Mouse (Mus musculus): ENCODE data around the gene C530008M17Rik.

Gene C530008M17Rik

DNA sequence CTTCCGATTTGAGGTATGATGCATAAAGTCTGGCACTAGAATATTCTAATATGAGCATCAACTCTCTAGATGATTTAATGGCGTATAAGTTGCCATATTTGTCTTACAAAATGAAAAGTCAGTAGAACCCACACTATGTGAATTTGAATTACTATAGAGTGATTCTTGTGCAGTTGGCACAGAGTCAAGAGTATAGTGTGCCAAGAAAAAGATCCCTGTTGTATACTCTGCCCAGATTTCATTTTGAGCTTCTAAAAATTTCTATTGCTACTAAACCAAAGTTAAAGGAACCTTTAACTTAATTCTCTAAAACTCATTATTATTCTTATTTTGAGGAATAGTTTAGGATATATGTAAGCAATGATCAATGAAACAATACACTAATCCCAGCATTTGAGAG is at the start of gene C530008M17Rik:
Gene C530008M17Rik (plus strand): TSS at position 301 of the 400 bp plus-strand sequence.
- no peak for DNase-seq (ENCODE audit: low spot score)

DNA sequence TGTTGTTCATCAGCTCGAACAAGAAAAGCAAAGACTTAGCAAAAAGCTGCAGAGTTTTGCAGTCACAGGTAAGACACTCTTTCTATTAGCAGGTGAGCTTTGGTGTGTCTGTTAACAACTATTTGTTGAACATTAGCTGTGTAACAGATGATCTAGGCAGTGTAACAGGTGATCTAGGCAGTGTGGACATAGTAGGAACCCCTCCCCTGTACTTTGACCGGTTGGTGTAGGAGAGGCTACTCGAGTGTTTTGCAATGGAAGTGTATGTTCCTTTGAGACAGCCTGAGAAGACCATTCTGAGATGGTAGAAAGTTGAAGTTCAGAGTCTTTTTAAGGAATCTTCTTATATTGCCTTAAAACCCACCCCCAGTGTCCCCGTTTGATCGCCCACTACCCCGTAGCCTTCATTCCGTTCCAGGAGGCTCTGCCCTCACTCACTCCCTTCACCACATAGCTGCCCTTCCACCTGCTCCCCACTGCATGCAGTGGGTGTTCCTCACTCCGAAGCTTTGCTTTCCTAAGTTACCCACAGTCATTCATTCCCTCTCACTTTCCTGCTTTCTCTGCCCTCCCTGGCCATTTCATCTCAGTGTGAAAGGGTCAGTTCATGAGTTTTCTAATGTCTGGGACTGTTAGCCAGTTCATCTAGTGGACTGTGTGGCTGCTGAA is 46.5 kb upstream of the C530008M17Rik start:
- no peak for DNase-seq (ENCODE audit: low spot score)

DNA sequence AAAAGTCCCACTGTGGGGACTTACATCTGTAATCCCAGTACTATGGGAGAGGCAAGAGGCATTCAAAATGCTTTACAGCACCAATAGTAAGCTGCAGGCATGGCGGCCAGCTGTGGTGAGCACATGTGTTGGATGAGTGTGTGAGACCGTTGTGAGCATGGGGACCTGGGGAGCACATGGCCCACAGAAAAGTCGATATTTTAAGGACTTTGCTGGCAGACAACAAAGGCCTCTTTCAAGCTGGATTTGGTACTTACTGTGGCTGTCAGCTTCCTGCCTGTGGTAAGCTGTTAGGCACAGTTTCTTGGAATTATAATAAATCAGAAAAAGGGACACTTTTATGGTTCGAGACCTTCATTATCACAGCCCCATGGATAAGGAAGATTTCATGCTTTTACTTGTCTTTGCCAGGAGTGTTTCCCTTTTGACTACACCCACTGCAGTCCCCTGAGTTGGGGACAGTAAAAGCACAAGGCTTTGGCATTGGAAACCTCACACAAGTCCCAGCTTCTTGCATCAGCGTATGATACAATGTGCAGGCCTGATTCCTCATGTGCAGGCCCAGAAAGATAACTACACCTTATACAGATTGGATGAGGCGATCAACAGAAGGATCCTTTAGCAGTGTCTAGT is 43.3 kb upstream of the C530008M17Rik start:
- no peak for DNase-seq (ENCODE audit: low spot score)

DNA sequence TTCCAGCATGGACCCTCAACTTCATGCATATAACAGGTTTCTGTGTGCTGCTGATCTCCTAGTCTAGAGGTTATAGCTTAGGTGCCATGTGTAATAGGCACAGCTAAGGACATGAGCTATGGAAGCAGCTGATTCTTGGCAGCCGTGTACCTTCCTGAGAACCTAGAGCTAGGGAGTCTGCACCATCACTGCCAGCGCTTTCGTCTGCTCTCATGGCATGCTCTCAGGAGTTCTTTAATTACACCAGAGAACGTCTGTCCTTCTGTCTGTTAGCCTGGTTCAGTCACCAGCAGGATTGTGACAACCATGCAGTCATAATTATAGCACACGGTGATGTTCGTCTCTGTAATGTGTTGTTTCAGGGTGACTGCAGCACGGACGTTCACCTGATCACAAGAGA is 41.0 kb upstream of the C530008M17Rik start:
- no peak for DNase-seq (ENCODE audit: low spot score)

DNA sequence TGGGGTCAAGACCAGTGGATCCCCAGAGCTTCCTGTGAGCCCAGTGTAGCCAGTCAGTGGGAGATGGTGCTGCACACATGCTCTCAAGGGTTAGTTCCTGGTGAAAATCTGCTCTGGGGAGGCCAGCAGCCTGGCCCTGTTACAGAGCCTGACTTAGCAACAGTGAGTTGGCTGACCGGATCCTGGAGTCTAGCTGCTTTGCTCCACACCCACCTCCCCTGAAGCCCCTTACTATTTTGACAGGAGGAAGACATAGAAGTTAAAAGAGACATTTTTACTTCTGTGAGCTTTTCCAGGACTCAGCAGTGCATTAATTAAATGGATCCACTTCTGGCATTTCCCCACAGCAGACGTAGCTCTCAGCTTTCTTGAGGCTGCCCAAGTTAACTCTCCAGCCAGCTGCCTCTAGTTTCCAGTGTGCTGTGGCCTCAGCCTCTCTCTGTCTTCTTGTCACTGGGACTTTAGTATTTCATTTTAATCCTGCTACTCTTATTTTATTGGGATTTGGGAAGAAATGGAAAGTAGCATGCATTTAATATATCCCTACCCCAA is 40.0 kb upstream of the C530008M17Rik start:
- no peak for DNase-seq (ENCODE audit: low spot score)

DNA sequence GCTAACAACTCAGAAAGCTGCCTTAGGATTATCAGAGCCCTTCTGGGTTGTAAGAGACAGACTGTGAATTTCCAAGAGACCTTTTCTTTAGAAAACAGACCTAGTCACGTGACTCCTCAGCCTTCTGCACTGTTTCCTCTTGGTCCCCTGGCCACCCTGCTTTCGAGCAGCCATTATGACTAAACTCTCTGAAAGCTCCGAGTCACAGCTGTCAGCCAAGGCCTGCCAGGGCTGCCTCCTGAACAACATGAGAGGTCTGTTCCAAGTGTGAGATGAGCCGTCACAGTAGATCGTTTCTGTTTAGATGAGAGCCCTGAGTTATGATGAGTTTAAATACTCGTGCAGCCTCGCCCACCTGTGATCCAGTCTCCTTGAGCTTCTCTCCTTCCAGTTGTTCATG is 37.6 kb upstream of the C530008M17Rik start:
- DNase-seq (ENCODE audit: low spot score) = no peak

DNA sequence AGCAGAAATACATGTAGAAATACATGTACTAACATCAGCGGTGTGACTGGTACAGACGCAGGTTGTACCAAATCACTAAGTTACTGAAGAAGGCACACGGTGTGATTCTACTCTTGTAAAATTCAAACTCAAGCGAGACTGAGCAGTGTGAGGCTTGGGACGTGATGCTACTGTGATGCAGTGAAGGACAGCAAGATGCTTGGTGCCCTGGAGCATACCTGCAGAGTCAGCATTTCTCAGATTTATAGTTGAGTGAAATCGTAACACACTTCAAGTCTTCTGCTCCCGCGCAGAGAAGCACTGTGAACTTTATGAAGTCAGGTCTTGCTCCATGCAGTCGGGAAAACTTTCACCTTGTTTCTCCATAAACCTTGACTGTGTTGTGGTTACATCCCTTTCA is 32.6 kb upstream of the C530008M17Rik start:
- DNase-seq (ENCODE audit: low spot score) = no peak

DNA sequence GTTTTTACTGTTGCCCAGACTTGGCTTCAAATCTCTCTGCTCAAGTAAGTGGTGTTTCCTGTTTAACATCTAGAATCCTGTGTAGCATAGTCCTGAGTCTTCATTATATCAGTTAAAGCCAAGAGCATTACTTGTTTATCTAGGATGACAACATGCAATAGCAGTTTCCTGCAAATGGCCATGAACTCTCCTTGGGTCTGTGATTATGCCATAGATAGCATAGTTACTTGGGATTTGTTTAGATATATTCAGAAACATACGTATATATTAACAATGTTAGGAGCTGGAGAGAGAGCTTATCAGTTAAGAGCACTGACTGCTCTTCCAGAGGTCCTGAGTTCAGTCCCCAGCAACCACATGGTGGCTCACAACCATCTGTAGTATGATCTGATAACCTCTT is 28.5 kb upstream of the C530008M17Rik start:
- no peak for DNase-seq (ENCODE audit: low spot score)

DNA sequence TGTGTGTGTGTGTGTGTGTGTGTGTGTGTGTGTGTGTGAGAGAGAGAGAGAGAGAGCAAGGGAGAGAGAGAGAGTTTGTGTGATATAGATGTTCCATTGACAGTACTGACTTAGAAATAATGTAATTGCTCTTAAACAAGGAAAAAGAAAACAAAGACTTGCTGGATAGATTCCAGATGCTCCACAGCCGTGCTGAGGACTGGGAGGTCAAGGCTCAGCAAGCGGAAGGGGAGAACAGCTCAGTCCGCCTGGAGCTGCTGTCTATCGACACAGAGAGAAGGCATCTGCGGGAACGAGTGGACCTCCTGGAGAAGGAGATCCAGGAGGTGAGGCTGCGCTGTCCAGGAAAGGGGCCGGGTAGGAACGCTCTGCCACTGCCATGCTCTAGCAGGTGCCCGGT is 22.3 kb upstream of the C530008M17Rik start:
- no peak for DNase-seq (ENCODE audit: low spot score)

DNA sequence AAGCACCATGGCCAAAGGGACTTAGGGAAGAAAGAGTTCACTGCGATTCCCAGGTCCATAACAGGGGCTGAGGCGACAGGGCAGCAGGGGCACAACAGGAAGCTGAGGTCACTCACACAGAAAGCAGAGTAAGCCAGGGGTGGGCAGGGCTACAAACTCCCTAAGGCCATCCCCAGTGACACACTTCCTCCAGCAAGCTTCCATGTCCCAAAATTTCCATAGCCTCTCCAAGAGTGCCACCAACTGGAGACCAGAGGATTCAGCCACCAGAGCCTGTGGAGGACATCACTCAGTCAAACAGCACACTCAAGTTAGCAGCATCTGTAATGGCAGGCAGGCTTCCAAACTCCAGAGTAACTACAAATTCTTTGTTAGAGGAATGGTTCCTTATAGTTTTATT is 20.7 kb upstream of the C530008M17Rik start:
- no peak for DNase-seq (ENCODE audit: low spot score)

DNA sequence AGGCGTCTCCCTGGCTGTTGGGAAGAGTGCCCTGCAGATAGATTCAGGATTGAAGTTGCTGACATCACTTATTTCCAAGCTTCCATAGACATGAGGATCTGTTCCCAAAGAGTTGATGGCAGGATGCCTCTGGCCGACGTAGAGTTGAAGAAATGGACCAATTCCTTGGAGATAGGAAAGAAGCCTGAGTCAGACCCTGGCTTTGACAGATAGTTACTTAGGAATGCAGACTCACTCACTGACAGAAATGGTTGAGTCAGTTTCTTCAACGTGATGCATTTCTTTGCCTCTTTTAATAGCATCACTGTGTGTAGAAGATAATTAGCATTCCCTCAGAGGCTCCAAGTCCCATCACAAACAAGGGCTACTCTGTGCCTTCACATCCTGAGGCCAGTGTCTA is 14.2 kb upstream of the C530008M17Rik start:
- DNase-seq (ENCODE audit: low spot score) = no peak

DNA sequence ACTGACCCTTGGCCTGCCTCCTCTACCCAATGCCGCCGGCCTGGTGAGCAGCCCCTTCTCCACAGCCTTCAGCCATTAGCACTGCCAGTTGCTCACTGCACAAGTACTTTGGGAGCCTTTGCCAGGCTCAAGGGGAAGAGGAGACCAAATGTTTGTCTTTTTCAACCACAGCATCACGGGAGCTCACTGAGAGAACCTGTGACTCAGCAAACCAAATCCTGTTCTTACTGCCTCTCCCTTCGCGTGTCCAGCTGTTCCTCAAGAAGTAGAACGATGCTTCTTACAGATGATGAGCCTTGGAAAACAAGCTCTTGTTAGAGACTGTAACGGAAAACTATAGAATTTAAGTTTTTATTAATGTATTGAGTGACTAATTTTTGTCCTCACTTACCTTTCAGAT is 12.1 kb upstream of the C530008M17Rik start:
- no peak for DNase-seq (ENCODE audit: low spot score)

DNA sequence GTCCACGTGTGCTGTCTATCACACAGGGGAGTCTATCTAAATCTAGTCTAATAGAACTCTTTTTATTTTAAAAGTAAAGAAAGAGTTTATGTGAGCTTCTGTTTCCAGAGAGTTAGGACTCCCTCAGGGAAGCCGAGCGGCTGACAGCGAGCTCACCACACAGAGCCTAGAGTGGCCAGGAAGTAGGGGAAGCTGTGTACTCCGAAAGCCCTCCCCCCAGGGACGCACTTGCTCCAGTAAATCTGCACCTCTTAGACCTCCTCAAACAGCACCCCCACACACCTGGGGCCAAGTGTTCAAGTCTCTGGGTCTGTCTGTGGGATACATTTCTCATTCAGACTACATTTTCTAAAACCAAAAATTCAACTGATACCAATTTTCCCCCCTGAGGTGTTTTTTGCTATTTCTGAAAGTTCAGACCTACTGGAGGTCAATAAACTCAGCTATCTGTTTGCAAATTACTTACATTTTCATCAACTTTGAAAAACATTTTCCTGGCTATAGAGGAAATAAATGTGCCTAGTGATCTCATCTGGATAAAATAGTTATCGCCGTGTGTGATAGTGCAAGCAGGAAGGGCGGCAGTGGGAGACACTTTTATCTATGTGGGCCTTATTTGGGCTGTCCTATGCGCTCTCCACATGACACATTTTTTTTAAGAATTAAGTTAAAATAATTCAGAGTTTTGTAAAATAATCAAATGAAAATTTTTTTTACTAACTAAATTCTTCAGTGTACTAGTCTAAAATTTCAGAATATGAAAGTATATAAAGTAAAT is 11.0 kb upstream of the C530008M17Rik start:
- DNase-seq (ENCODE audit: low spot score) = no peak

DNA sequence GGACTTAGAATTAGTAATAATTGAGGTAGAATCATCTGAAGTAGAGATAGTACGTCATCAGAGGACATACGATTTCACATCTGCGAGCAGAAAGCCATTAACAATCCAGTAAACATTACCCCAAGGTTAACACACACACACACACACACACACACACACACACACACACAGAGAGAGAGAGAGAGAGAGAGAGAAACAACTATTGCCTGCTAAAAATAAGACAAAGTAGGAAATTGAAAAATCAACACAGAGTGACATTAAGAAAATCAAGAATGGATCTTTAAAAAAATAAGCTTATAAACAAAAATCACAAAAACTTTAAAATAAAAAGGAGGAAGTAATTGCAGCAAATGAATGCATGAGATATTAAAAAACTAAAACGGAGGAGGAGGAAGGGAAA is 6.4 kb upstream of the C530008M17Rik start:
- DNase-seq (ENCODE audit: low spot score) = no peak

DNA sequence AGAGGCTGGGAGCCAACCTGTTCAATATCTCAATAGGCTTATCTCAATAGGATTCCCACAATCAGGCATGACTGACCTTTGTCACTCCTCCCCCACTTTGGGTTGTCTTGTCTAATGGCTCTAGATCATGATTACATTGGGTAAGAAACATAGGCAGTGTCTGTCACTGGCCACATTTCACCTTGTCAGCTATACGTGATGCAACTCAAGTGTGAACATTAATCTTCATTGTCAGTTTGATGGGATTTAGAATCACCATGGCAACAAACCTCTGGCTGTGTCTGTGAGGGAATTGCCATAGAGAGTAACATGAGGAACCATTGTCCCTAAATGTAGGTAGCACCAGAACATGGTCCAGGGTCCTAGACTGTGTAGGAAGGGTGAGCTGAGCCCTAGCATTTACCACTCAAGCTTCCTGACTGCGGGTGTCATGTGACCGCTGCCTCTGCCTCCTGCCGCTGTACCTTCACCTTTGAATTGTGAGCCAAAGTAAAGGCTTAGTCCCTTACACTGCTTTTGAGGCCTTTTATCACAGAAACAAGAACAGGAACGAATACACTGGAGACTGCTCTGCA is 5.1 kb upstream of the C530008M17Rik start:
- DNase-seq (ENCODE audit: low spot score) = no peak

DNA sequence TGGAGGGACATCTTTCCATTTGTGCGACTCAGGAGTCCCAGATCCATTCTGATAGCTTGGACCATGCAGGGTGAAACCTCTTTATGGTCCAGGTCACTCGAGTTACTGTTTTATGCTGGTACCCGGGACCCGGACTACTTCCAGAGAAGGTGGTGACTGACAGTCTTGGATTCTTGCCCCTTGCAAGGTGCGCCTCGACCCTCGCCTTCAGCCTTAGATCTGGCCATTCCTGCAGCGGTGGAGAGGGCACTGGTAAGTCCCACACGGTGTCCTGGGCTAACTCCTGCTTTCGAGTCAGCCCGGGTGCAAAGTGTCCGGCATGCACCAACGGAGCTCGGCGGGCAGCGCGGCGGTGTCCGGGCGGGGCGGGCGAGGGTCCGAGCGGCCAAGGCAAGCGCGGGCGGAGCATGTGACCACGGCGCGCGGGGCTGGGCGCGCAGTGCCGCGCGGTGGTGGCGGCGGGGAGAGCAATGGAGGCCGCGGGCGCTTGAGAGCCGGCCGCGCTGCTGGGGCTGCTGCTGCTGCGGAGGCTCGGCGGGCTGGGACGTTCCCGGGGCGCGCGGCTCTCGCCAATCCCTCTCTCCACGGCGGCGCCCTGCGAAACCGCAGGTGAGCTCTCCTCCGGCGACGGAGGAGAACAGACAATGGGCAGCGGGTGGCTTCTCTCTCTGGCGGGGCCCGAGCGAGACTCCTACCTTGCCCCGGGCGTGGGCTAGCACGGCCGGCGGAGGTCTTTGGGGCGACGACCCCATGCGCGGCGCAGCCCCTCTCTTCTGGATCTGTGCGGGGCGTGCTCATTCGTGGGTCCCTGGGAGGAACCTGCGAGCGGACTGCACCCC is 1.2 kb downstream of the C530008M17Rik start:
- peak; percentile 52 for DNase-seq (ENCODE audit: low spot score)

DNA sequence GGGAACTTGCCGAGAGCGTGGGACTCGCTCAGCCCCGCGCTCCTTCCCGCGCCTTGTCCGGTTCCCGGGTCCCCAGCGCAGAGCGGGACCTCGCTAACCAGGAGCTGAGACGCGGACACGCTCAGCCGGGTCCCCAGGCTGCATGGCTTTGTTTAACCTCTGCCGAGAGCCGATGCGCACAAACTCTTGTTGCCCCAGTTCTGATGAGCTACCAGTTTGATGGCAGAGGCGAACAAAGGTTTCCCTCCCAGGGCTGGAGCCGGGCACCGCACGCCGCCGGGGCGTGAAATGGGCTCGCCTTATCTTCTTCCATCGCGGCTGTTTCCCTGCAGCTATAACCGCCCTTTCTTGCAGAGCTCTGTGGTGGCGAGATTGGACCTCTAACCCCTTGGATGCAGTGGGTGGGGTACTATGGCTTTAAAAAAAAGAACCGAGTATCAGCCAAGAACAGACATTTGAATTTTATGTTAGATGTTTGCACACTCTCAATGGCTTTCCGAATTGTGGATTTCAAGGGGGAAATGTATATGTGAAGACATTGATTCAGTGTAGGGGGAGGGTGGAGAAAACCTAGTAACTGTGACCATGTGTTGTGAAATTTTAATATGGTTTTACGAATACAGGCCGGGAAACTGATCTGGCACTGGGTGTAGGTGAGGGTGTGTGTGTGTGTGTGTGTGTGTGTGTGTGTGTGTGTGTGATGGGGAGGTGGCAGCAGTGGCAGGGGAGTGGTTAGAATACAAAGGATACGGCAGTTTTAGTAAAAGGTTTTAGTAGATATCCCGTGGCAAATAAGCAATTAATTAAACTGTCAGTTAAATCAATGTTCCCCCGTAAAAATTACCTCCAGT is 2.0 kb downstream of the C530008M17Rik start:
- peak; percentile 85 for DNase-seq (ENCODE audit: low spot score)

DNA sequence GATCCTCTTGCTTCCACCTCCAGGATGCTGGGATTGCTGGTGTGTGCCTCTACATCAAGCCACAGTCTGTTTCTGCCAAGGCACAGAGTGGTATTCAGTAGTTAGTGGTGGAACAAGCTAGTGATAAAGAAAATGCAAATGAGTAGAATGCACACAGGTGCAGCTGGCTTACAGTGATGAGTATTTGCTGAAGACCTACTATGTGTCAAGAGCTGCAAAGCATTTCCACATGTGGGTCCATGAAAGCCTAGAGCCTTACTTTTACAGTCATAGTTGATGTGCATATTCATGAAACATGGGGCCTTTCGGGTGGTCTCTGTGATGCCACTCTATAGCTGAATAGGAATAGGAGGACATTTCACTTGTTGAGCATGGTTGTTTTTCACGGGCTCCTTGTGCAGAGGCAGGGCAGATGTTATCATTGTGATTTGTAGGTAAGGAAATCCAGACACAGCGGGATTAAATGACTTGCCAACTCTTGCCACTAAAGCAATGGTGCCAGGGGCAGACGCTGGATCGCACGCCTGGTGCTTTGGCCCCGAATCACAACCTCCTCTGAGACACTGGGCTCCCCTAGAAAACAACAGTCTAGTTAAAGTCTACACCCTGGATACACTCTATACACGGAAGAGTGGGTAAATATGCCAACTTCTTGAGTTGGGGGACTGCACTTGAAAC is 3.8 kb downstream of the C530008M17Rik start:
- DNase-seq (ENCODE audit: low spot score) = no peak

DNA sequence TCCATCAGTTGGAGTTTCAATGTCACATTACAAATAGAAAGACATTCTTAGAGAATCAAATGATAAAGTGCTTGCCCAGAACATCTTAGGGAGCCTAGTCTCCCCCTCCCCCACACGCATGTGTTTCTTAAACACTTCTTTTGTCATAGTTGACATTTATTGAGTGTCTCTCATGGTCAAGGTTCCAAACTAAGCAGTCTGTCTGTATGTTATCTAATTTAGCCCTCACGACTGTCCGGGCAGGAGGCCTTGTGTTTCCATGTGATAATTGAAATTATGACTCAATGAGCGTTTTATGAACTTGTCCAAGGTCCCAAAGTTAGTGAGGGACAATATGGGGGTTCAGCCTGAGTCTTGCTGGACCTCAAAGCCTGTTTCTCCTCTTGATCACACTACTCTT is 5.0 kb downstream of the C530008M17Rik start:
- DNase-seq (ENCODE audit: low spot score) = peak; percentile 30

DNA sequence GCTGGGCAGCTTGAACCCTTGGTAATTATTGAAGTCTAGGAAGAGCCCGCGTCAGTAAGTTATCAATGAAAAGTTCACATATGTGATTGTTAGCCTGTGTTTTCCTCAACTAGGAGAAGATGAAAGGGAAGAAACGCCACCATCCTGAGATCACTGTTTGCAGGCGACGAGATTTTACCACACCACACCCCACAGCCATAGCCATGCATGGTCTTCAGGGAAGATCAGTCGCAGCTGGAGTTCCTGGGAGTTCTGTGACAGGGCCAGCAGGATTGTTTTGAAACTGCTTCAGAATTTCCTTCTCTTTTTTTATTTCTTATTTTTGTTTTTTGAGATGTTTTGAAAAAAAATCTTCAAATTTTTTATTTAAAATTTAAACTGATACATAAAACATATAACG is 8.6 kb downstream of the C530008M17Rik start:
- no peak for DNase-seq (ENCODE audit: low spot score)
